ENCODE assay signal across 9 mouse cellular contexts in genomic region chr4:149542927-149543553, GRCm38 (mm10). TPM values are rescaled to one million over a fixed set of nuclear protein-coding genes. Genes with fewer than 3 reads are reported as not detected.
DNase-seq lines count a peak whose midpoint lies in the region; ATAC-seq lines count a peak whose summit lies in the region.
"Had no signal": no experiment of that assay in that cellular context is flagged by ENCODE, and none has a peak within 500 bp of the region (broad histone marks: within the 10 kb centered on the region; RNA-seq: fewer than 3 reads in every experiment).

No protein-coding gene starts in this region.

- 44% methylated on average over 10 of the region's 10 CpGs for WGBS in midbrain, embryonic 14.5 days

- no peak overlapping the region for H3K27ac ChIP-seq in midbrain, embryonic 14.5 days (replicated peaks; ENCODE audit: low read depth, low read length)

- H3K36me3 ChIP-seq in midbrain, embryonic 14.5 days (ENCODE audit: control insufficient read depth, insufficient read depth, low read length): peaks cover 25% of the 10 kb centered on the region

- H3K27me3 ChIP-seq in midbrain, embryonic 14.5 days (ENCODE audit: control insufficient read depth, insufficient read depth, low read length): no peaks in the 10 kb centered on the region

- peak; percentile 81 for DNase-seq in cerebellum, adult 11 months
- peak; percentile 88 for DNase-seq in cerebellum, adult 8-10 months
- DNase-seq in frontal cortex, postnatal 36 days (ENCODE audit: low spot score in 2 of 2): peak; percentile 86 to 93
- DNase-seq in hindlimb bud, embryonic 11.5 days (ENCODE audit: extremely low spot score, low read depth, low spot score): peak; percentile 82
- peak; percentile 71 to 84 for DNase-seq in left cerebral cortex, postnatal 10 days (ENCODE audit: extremely low spot score in 1 of 2, low spot score in 2 of 2)
- peak; percentile 92 for DNase-seq in midbrain, embryonic 14.5 days
- DNase-seq in spleen, adult 18-20 months: peak; percentile 32 to 78

- intact Hi-C loops in left cerebral cortex, postnatal 10 days (cut with DNase I): loop anchor here (5.0 to 10.0 kb wide), 3 partner anchors 56 to 398 kb away; partner anchors contain the start of genes Lzic, Nmnat1 and Pik3cd

- no peak overlapping the region for H3K4me3 ChIP-seq in midbrain, embryonic 14.5 days (replicated peaks; ENCODE audit: low read depth, low read length)
- H3K4me3 ChIP-seq: megakaryocyte, embryonic 14.5 days had no signal

- no peaks in the 10 kb centered on the region for H3K4me1 ChIP-seq in midbrain, embryonic 14.5 days (ENCODE audit: control insufficient read depth, insufficient read depth, low read length)

- H3K4me2 ChIP-seq in midbrain, embryonic 14.5 days (ENCODE audit: low read length): no peak overlapping the region

- no peaks in the 10 kb centered on the region for H3K9me3 ChIP-seq in midbrain, embryonic 14.5 days (ENCODE audit: control insufficient read depth, low read length)
- H3K9me3 ChIP-seq: megakaryocyte, embryonic 14.5 days had no signal

- H3K9ac ChIP-seq in midbrain, embryonic 14.5 days (replicated peaks; ENCODE audit: low read length): no peak overlapping the region

- ATAC-seq in cerebellum, adult (ENCODE audit: insufficient number of reproducible peaks, low FRiP score, low TSS enrichment): no peak
- no peak for ATAC-seq in midbrain, embryonic 14.5 days (ENCODE audit: low FRiP score, low TSS enrichment)

RNA-seq across cellular contexts. Expression of gene Ctnnbip1, which starts 25.0 kb away (rescaled TPM):
- 10 to 100 TPM; 65.3 to 73.2 TPM for total RNA-seq in left cerebral cortex, postnatal 10 days (2021)
- 93.6 and 95.3 TPM in 2 replicates for polyA plus RNA-seq in midbrain, embryonic 14.5 days (2014; fragmentation: Nextera tagmentation; extraction: Ambion mirVana)

RNA-seq across cellular contexts. Expression of gene Clstn1, which starts 43.2 kb away (rescaled TPM):
- total RNA-seq in left cerebral cortex, postnatal 10 days (2021): 100 to 1,000 TPM; 909 to 940 TPM
- polyA plus RNA-seq in midbrain, embryonic 14.5 days (2014; fragmentation: Nextera tagmentation; extraction: Ambion mirVana): 104 and 117 TPM in 2 replicates

RNA-seq across cellular contexts. Expression of gene Lzic, which starts 58.0 kb away (rescaled TPM):
- 10 to 100 TPM; 36.1 to 37.6 TPM for total RNA-seq in left cerebral cortex, postnatal 10 days (2021)
- 48.9 and 49.7 TPM in 2 replicates for polyA plus RNA-seq in midbrain, embryonic 14.5 days (2014; fragmentation: Nextera tagmentation; extraction: Ambion mirVana)

RNA-seq across cellular contexts. Expression of gene Nmnat1, which starts 58.0 kb away (rescaled TPM):
- 1 to 10 TPM; 6.1 to 7.7 TPM for total RNA-seq in left cerebral cortex, postnatal 10 days (2021)
- 5.6 and 9.4 TPM in 2 replicates for polyA plus RNA-seq in midbrain, embryonic 14.5 days (2014; fragmentation: Nextera tagmentation; extraction: Ambion mirVana)
